Mouse (Mus musculus) erythroblast, embryonic 14.5 days (primary cell): ENCODE data around the gene Dnah7c.

Source experiments
- GATA1 ChIP-seq: IDR thresholded peaks from 2 replicates; pipeline ENCODE4 v1.6.1; 2012; ENCODE audit warnings: low read length, inconsistent platforms, mixed read lengths
- TAL1 ChIP-seq: IDR thresholded peaks from 3 replicates; pipeline ENCODE4 v1.6.1; 2012; ENCODE audit warnings: low read length, inconsistent platforms, mixed read lengths

DNA sequence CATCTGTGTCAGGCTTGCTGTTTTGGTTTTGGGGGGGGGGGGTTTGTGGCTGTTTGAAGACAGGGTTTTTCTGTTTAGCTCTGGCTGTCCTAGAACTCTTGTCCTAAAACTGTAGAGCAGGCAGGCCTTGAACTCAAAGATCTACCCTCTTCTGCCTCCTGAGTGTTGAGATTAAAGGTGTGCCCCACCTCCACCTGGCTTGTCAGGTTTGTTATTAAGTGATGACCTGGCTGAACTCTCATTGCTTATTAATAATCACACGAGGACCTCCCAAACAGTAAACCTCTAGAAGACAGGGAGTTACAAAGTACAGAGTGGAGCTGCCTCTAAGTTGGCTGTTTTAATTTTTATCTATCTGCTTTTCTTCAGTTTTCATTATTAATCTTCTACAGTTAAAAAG lies 299.9 kb downstream of the Dnah7c start:
- TF ChIP-seq GATA1 (no peak), TAL1 (no peak)
